Mouse (Mus musculus) right cerebral cortex, postnatal 14 days (tissue): ENCODE measurements around the gene Cntn2.

ENCODE experiments used
- DNase-seq: peaks from one replicate; pipeline ENCODE4 v3.0.0; 2022

Gene Cntn2

DNA sequence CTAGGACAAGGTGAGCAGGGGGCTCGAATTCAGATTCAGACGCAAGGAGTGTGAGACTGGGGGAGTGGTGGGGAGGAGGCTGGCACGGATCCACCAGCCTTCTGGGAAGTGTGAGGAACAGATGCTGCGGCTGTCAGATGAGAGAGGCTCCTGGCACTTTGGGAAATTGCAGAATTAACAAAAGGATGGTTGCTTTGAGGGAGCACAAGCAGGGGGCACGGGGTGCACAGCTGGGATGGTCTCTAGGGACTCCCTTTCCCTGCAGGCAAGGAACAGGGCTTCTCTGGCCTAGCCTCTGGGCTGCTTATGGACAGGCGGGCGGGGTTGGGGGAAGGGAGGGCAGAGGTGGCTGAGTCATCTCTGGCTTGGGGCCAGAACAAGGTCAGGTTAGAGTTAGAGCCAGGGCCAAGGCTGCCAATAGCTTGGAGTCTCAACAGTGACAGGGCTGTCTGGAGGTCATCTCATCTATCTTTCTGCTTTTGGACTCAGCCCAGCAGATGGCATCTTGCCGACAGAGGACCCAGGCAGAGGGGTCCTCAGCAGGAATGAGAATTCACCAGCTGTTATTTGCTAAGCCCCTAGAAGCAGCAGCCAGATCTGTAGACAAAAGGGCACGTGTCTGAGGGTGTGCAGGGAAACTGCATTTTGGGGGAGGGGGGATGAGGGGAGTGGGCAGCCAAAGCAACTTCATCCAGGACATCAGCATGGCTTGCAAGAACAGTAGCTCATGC lies 15.0 kb upstream of the Cntn2 start:
- DNase-seq = peak; percentile 68

GRCm38 (mm10) chr1:132543789-132544188 lies 733 bp upstream of the Cntn2 start:
- DNase-seq = no peak

- no peak for DNase-seq
Observed at GRCm38 (mm10) chr1:132541824-132542599, 1.0 kb downstream of the Cntn2 start.

GRCm38 (mm10) chr1:132541171-132541823 lies 1.8 kb downstream of the Cntn2 start:
- DNase-seq = no peak

- no peak for DNase-seq
Observed at GRCm38 (mm10) chr1:132540701-132541100, 2.4 kb downstream of the Cntn2 start.

- no peak for DNase-seq
Observed at GRCm38 (mm10) chr1:132537736-132538135, 5.3 kb downstream of the Cntn2 start.

DNA sequence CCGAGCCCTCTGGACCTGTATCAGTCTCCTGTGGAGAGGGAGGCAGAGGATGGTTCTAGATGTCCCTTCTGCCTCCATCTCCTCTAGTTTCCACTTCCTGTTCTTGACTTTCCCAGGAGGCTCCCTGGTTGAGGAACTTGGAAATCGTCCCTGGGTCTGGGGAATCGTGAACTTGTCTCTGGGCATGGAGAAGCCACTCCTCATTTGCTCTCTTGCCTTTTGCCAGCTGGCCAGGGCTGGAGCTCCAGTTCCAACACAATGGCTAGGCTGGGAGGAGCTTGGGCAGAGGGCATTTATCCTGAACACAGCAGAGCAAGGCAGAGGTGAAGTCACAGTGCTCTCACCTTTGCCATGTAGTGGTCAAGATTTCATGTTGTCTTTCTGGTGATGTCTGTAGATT lies 6.6 kb downstream of the Cntn2 start:
- no peak for DNase-seq

DNA sequence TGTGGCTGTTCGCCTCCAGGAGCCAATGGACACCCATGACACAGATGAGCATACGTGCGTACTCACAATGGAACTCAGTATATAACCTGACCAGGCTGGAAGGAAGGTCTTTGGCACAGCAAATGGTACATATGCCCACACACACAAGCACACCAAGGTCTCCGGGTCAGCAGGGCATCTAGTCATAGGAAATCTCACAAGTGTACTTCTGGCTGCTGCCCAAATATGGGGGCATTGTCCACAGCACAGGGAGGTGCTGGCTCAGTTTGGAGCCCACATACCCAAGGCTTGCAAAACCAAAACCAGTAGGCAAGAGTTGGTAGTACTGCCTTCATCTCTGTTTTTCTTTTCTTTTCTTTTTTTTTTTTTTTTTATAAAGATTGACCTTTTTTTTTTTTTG lies 7.5 kb downstream of the Cntn2 start:
- DNase-seq = no peak

GRCm38 (mm10) chr1:132533840-132534239 lies 9.2 kb downstream of the Cntn2 start:
- DNase-seq = no peak

DNA sequence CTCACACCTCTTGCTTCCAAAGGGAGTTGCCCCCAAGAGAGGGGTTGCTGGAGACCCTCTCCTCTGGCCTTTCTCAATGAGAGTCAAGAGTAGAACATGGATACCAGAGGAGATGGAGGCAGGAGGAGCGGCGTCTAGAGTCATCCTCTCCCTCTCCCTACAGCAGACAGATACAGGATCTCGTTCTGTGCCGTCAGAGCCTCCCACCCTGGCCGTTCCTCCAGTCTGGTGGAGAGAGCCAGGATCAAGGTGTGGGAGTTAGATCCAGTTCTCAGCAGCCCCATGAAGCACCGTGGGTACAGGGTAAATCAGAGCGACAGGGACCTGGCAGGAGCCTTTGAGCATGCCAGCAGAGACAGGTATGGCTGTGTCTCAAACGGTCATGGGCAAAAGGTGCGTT lies 10.5 kb downstream of the Cntn2 start:
- DNase-seq = no peak

GRCm38 (mm10) chr1:132530631-132531191 lies 12.3 kb downstream of the Cntn2 start:
- no peak for DNase-seq

GRCm38 (mm10) chr1:132528647-132529334 lies 14.3 kb downstream of the Cntn2 start:
- no peak for DNase-seq

- DNase-seq = no peak
Observed at GRCm38 (mm10) chr1:132528071-132528470, 15.0 kb downstream of the Cntn2 start.

- DNase-seq = peak; percentile 75
Observed at GRCm38 (mm10) chr1:132525832-132526231, 17.2 kb downstream of the Cntn2 start.

GRCm38 (mm10) chr1:132523920-132524319 lies 19.1 kb downstream of the Cntn2 start:
- no peak for DNase-seq

DNA sequence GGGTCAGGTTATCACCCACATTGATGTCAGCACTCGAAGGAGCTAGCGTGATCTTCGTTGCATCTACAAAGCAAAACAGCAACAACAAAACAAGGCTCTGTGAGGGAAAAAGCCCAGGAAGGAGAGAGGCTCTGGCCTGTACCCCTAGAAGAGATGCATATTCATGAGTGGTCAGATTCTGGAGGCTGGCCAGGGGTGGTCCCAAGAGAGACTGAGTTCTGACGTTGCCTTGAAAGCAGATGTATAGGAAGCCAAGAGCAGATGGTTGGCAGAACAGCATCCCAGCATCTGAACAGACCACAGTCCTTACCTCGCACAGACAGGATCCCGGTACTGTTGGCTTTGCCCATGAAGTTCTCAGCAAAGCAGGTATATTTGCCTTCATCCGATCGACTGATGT lies 20.0 kb downstream of the Cntn2 start:
- DNase-seq = no peak

- DNase-seq = peak; percentile 66
Observed at GRCm38 (mm10) chr1:132520764-132521163, 22.3 kb downstream of the Cntn2 start.

GRCm38 (mm10) chr1:132519734-132520133 lies 23.3 kb downstream of the Cntn2 start:
- no peak for DNase-seq

DNA sequence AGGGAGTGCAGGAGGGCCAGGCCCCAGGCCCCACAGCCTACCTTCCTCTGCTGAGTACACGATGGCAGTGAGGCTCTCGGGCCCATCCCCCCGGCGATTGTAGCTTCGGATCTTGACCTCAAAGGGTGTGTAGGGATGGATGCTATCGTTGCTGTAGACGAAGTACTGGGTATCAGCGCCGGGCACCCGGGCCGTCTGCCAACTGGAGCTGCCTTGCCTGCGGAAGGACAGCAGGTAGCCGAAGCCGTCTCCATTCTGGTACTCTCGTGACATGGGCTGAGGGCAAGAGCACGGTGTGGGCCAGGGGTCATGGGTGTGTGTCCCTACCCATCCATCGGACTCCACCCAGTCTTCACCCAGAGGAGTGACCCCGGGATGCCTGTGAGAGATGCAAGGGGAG lies 24.4 kb downstream of the Cntn2 start:
- DNase-seq = no peak

DNA sequence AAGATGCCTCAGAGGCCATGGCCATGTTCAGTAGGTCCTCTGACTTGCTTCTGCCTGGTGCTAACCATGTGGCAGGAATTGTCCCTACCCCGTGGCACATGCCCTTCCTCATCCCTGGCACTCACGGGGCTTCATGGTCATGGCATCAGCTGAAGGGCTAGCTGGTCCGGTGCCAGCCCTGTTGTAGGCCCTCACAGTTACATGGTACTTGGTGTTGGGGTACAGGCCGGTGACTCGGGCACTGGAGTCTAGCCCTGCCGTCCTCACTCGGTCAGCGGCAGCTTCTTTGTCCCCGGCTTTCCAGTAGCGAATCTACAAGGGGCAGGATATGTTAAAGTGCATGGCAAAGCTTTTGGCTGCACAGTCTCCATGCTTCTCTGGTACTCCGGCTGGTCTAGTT lies 26.3 kb downstream of the Cntn2 start:
- no peak for DNase-seq

DNA sequence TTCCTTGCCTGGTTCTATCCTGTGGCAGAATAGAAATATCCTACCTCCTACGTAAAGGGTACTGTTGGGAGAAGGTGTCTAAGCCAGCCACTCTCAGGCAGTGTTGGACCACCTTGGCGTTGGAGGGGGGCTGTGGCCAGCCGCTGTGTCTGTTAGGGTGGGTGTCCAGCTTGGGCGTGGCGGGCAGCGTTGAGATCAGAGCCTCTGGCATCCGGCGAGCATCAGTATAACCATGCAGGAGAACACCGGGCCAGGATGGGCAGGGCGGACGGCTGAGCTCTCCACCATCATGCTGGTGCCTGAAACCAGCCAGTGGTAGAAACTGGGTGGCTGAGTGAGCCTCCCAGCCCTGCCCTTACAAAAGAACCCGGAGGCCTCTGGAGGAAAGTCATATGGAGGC lies 27.7 kb downstream of the Cntn2 start:
- DNase-seq = no peak

- no peak for DNase-seq
Observed at GRCm38 (mm10) chr1:132512106-132512505, 30.9 kb downstream of the Cntn2 start.

DNA sequence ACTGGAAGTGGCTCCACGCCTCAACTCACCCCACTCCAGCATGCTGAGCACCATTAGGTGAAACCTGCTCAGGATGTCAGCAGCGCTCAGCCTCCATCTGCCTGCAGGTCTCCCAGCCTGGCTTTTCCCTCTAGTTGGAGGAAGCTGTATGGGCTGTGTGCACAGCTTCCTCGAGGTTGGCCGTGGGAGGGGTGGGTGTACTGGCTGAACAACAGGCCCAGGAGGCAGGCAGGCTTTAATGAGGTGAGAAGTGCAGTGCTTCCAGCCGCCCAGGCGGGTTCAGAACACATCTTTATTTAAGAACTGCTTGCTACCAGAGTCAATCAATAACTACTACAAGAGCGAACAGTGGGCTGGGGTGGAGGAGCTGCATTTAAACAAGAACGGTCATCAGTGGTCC lies 31.5 kb downstream of the Cntn2 start:
- DNase-seq = no peak
